ENCODE assay signal across 23 mouse cellular contexts in the genomic region with DNA sequence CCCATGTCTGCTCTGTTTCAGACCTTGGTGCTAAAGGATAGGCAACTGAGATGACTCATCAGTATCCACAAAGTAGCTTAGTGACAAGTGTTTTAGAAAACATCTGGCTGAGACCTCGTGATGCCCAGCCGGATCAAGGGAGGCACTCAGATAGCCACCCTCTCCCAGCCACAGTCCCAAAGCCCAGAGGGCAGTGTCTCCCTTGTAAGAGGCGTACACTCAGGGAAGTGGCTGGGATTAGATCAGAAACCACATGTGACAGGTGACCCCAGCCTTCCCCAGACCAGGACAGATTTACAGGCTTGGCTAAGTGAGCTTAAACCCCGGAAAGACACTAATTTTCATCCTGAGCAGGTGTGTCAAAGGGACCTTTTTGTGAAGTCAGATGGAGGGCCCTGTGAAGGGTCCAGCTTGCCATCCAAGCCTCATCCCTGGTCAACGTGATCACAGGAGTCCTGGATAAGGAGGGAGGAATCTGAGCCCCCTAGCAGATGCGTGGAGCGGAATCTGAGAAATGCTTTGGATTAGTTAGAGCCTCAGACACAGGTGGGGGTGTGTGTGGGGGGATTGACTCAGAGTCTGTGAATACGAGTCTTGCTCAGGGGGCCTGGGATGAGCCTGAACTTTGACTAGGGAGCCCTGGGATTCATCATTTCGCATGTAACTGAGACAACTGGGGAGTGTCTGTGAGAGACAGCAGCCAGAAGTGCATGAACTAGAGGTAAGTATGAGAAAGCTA.
DNase-seq lines count a peak whose midpoint lies in the region; ATAC-seq lines count a peak whose summit lies in the region.
"Had no signal": no experiment of that assay in that cellular context is flagged by ENCODE, and none has a peak within 500 bp of the region (broad histone marks: within the 10 kb centered on the region; RNA-seq: fewer than 3 reads in every experiment).

No protein-coding gene starts in this region.

- H3K4me1 ChIP-seq in kidney, embryonic 16.5 days (ENCODE audit: insufficient read depth, low read length) = no peaks in the 10 kb centered on the region
- H3K4me1 ChIP-seq in embryonic facial prominence, embryonic 10.5 days = peaks cover 21% of the 10 kb centered on the region
- H3K4me1 ChIP-seq in hindbrain, embryonic 11.5 days (replicated peaks; ENCODE audit: control insufficient read depth, insufficient read depth, low read length) = no peaks in the 10 kb centered on the region
- H3K4me1 ChIP-seq: forebrain, embryonic 13.5 days; heart, embryonic 13.5 days; hindbrain, embryonic 12.5 days had no signal

- H3K4me3 ChIP-seq in kidney, embryonic 16.5 days (ENCODE audit: low read length) = no peak overlapping the region
- H3K4me3 ChIP-seq in embryonic facial prominence, embryonic 10.5 days = no peak overlapping the region
- H3K4me3 ChIP-seq in hindbrain, embryonic 11.5 days (ENCODE audit: low read depth, low read length) = no peak overlapping the region
- H3K4me3 ChIP-seq: forebrain, embryonic 13.5 days; gastrocnemius, adult 2 months; heart, embryonic 13.5 days; hindbrain, embryonic 12.5 days had no signal

- H3K9me3 ChIP-seq in kidney, embryonic 16.5 days (ENCODE audit: low read length) = no peaks in the 10 kb centered on the region
- no peaks in the 10 kb centered on the region for H3K9me3 ChIP-seq in embryonic facial prominence, embryonic 10.5 days
- no peaks in the 10 kb centered on the region for H3K9me3 ChIP-seq in hindbrain, embryonic 11.5 days (ENCODE audit: control insufficient read depth, low read length)
- H3K9me3 ChIP-seq: forebrain, embryonic 13.5 days; heart, embryonic 13.5 days; hindbrain, embryonic 12.5 days had no signal

- H3K27ac ChIP-seq in kidney, embryonic 16.5 days (ENCODE audit: low read length) = no peak overlapping the region
- H3K27ac ChIP-seq in embryonic facial prominence, embryonic 10.5 days (replicated peaks) = 0 out of 2 replicates have a peak overlapping the region, but pooled peaks have one; percentile 19
- no peak overlapping the region for H3K27ac ChIP-seq in hindbrain, embryonic 11.5 days (ENCODE audit: low read depth, low read length)
- H3K27ac ChIP-seq: forebrain, embryonic 13.5 days; gastrocnemius, adult 2 months; heart, embryonic 13.5 days; hindbrain, embryonic 12.5 days had no signal

- DNase-seq in embryo, embryonic 10.5 days (ENCODE audit: low spot score) = peak; percentile 16
- DNase-seq in embryo, embryonic 10 days (ENCODE audit: low spot score) = no peak
- DNase-seq in kidney, postnatal 36 days = no peak
- DNase-seq in embryonic facial prominence, embryonic 10.5 days (ENCODE audit: low spot score) = no peak
- peak; percentile 49 for DNase-seq in mesoderm, embryonic 11.5 days (ENCODE audit: low read depth, low spot score)
- DNase-seq in hindbrain, embryonic 11.5 days (ENCODE audit: low spot score) = no peak
- DNase-seq: adrenal gland, adult 2 months; adrenal gland, postnatal 36 days; cerebellum, adult 11 months; cerebellum, adult 9-10 months; cerebellum, postnatal 25 days; forebrain, postnatal 0 days; gastrocnemius, adult 2 months; gastrocnemius, postnatal 36 days; heart, adult 11 months; heart, postnatal 36 days had no signal

- H3K36me3 ChIP-seq in kidney, embryonic 16.5 days (ENCODE audit: insufficient read depth, low read length) = no peaks in the 10 kb centered on the region
- H3K36me3 ChIP-seq in embryonic facial prominence, embryonic 10.5 days (replicated peaks) = no peaks in the 10 kb centered on the region
- H3K36me3 ChIP-seq in hindbrain, embryonic 11.5 days (ENCODE audit: control insufficient read depth, insufficient read depth, low read length) = no peaks in the 10 kb centered on the region
- H3K36me3 ChIP-seq: heart, embryonic 13.5 days; hindbrain, embryonic 12.5 days had no signal

- H3K4me2 ChIP-seq in kidney, embryonic 16.5 days (replicated peaks; ENCODE audit: low read depth, low read length) = no peak overlapping the region
- no peak overlapping the region for H3K4me2 ChIP-seq in hindbrain, embryonic 11.5 days (replicated peaks; ENCODE audit: low read depth, low read length)
- H3K4me2 ChIP-seq: forebrain, embryonic 13.5 days; heart, embryonic 13.5 days; hindbrain, embryonic 12.5 days had no signal

- H3K27me3 ChIP-seq in kidney, embryonic 16.5 days (ENCODE audit: insufficient read depth, low read length) = no peaks in the 10 kb centered on the region
- no peaks in the 10 kb centered on the region for H3K27me3 ChIP-seq in embryonic facial prominence, embryonic 10.5 days (replicated peaks; ENCODE audit: low read depth, poor library complexity, severe bottlenecking)
- H3K27me3 ChIP-seq in hindbrain, embryonic 11.5 days (ENCODE audit: control insufficient read depth, insufficient read depth, low read length) = no peaks in the 10 kb centered on the region
- H3K27me3 ChIP-seq: forebrain, embryonic 13.5 days; heart, embryonic 13.5 days; hindbrain, embryonic 12.5 days had no signal

- H3K9ac ChIP-seq in kidney, embryonic 16.5 days (replicated peaks; ENCODE audit: low read length) = no peak overlapping the region
- H3K9ac ChIP-seq in hindbrain, embryonic 11.5 days (ENCODE audit: low read depth, low read length) = no peak overlapping the region
- H3K9ac ChIP-seq: forebrain, embryonic 13.5 days; forebrain, postnatal 0 days; heart, embryonic 13.5 days; hindbrain, embryonic 12.5 days had no signal

- WGBS in kidney, embryonic 16.5 days = 33% methylated on average over 9 of the region's 9 CpGs
- WGBS in embryonic facial prominence, embryonic 10.5 days = 65% methylated on average over 9 of the region's 9 CpGs
- WGBS in hindbrain, embryonic 11.5 days = 78% methylated on average over 9 of the region's 9 CpGs

- ATAC-seq in kidney, embryonic 16.5 days (ENCODE audit: low FRiP score, low TSS enrichment) = peak; percentile 84
- no peak for ATAC-seq in megakaryocyte-erythroid progenitor cell, adult 5-6 weeks (replicated peaks; ENCODE audit: low FRiP score, low TSS enrichment, poor library complexity, severe bottlenecking)
- ATAC-seq in hindbrain, embryonic 11.5 days (ENCODE audit: low FRiP score) = no peak
- ATAC-seq: forebrain, embryonic 13.5 days; forebrain, postnatal 0 days; hindbrain, embryonic 16.5 days; inflammation-experienced regulatory T-cells, adult 6 months had no signal

Comparison
In these comparisons a context has a peak if more than half of its experiments do, and no peak if none do; other contexts are left out.
1. DNase-seq: peak in embryo, embryonic 10.5 days (single experiment) and mesoderm, embryonic 11.5 days (single experiment); none in embryo, embryonic 10 days (single experiment), kidney, postnatal 36 days (0 of 2), embryonic facial prominence, embryonic 10.5 days (single experiment) and hindbrain, embryonic 11.5 days (single experiment).